Mouse (Mus musculus): ENCODE measurements around the gene Gzf1.

The Gzf1 gene

DNA sequence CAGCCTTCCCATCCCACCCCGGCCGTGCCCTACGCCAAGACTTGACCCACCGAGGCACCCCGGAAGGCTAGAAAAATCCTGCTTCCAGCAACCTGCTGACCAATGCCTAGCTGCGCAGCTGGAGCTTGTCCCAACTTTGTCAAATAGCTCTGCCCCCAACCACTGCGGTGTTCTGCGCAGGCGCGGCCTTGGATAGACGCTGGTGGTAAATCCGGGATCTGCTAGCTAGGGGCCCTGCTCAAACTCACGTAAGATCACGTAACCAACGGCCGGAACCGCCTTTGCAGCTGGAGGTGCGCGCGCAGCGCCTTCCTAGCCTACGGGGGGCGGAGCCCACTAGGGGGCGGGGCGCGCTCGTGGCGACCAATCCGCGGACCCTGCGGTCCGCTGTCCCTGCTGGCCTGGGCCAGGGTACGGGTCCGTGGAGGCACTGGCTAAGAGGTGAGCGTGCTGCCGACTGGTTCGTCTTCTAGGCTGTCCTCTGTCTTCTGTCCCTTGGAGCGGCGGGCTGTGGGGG is at the start of gene Gzf1:
Gene Gzf1, plus strand, starts transcription at position 249 of the 517 bp plus-strand sequence.
- in situ Hi-C loops (cut with MboI; ENCODE audit: unreplicated experiment in 2 of 2): no loop called here

DNA sequence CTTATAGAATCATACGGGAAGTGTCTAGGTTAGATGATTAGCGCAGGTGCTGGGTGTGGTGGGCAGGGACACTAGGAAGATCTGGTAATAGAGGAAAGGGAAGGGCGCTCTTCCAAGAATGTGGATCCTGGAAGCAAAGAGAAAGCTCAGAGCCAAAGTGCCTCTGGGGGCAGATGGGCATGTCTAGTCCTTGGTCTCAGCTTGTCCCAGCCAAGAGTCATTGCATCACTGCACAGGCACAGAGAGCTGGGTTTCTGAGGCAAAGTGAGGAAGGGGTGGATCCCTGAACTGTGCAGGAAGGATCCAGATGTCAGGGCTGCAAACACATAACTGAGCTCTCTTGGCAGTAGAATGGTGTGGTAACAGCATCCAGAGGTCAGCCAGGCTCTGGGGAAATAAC is 49.2 kb upstream of the Gzf1 start:
- in situ Hi-C loops (cut with MboI; ENCODE audit: unreplicated experiment in 2 of 2): no loop called here

DNA sequence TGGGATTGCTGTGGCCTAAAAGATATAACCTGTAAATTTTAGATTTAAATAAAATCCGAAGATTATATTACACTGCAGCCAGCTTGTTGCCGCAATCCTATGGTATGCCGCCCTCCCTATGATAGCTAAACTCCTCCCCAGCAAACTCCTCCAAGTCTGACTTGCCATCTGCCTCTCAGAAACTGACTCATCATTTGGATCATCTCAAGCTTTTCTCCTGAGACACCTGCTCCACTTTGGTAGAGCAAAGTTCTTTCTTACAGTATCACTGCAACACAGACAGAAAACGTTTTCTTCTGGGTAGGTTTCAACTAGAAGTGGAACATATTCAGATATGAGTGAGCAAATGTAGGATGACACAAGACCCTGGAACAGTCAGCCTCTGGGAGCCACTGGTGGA is 46.4 kb upstream of the Gzf1 start:
- in situ Hi-C loops (cut with MboI; ENCODE audit: unreplicated experiment in 2 of 2): no loop called here

DNA sequence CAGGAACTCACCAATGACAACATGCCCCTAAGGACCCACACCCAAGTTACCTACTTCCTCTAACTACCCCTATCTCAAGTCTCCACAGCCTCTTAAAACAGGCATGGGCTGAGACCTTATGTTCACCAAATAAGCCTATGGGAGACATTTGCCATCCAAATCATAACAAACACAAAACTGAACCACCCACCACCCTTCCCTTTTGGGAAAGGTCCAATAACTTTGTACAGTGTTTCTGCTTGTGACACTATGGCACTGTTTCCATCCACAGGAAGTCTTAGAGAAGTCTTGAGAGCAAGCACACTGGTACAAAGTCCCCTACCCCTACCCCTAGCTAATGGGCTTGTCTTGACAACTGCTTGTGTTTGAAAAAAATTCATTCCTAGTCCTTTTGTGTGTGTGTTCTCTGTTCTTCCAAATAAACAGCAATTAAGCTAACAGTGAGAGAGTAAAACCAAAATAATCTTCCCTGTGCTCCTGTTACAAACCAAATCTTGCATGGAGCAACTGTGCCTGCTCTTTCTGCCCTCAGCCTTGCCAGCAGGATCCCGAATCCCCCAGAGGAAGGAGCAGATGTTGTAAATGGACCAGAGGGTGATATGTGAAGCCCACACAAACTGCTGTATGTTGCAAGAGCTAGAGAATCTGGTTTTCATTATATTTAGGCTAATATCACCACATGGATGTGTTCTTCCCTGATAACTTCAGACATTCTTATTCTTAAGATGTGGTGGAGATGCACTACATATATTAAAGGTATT is 38.0 kb upstream of the Gzf1 start:
- in situ Hi-C loops (cut with MboI; ENCODE audit: unreplicated experiment in 2 of 2): no loop called here

DNA sequence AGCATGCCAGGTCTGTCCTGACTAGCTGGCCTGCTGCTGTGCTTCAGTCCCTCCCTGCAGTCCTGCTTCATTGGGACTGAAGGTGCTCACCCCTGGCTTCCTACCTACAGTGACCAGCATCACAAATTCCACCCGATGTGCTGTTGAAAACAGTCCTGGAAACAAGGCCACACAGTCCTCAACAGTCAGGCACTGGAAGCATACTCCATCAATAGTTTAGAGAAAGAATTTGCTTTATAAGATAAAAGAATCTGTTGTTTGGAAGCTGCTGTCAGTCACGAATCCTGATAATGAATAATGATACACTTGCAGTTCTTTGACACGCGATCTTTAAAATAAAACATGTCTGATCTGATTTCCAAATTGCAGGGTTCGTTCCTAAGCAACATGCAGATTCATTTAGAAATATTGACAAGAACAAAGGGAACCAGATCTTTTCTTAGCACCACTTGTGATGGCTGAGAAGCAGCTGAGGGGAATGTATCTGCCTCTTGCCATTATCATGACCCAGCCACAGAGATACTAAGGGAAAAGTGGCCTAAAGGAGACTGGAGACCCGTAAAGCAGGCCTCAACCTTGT is 36.3 kb upstream of the Gzf1 start:
- in situ Hi-C loops (cut with MboI; ENCODE audit: unreplicated experiment in 2 of 2): no loop called here

DNA sequence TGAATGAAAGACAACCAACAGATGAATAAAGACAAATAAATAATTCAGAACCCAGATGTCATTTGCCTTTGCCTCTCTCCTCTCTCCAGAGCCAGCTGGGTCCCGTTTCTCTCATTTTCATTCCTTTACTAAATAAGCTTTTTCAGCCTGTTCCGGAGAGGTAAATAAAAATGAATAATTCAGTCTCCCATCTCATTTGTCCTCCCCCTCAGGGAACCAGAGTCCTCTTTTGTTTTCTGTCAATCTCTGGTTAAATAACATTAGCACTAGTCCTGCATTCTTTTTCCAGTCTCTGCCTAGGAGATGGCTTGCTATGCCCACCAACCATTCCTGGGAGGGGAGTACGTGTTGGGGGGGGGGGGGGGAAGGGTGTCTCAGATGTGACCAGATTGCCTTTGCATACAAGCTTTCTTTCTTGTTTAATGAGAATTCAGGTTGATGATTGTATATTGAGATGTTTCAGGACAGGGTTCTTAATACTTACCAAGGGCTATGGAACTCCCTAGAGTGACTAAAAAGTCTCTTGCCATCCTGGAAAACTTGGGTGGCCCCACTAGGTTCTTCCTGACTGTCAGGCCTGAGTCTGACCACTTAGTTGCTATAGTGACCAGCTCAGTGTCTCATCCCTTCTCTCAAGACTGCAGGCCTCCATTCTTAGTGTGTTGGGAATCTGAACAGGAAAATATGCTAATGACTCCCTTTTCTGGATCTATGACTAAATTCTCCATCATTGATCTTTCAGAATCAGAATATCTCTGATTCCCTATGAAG is 30.1 kb upstream of the Gzf1 start:
- in situ Hi-C loops (cut with MboI; ENCODE audit: unreplicated experiment in 2 of 2): loop anchor here in 1 of 2 experiments (10.0 kb wide), 4 partner anchors 76 to 526 kb away; partner anchors contain the start of gene Thbd

DNA sequence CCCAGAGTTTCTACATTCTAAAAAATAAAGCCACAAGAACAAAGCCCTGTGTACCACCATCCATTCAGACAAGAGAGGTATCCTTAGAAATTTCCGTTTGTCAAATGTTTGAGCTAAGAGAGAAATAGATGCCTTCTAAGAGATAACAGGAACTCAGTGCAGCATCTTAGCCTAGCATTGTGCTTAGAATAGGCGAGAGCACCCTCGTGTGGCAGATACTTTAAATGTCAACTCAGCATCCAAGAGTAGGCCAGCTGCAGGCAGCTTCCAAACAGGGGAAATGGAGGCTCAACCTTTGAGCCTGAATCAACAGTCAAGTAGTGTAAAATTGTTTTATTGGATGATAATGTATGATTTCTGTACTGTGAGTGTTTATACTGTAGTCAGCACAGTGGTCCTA is 25.9 kb upstream of the Gzf1 start:
- in situ Hi-C loops (cut with MboI; ENCODE audit: unreplicated experiment in 2 of 2): loop anchor here (5.0 to 10.0 kb wide), 7 partner anchors 80 to 533 kb away; partner anchors contain the start of gene Thbd (in 1 of the 2)

DNA sequence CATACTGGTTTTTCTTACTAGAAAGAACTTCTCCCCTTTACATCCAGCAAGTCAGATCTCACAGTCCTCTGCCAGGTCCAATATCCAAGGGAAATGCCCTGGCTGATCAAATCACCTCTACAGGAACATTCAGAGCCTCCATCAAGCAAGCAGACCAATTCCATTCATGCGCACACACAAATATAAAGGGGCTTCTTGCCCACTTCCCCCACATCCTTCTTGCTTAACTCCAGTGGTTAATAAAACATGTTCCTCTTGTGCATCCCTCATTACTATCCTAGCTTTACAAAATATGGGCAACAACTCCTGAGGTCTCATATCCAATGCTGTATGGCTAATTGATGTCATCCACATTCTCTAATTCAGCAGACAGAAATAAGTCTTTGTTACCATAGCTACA is 17.4 kb upstream of the Gzf1 start:
- in situ Hi-C loops (cut with MboI; ENCODE audit: unreplicated experiment in 2 of 2): no loop called here

DNA sequence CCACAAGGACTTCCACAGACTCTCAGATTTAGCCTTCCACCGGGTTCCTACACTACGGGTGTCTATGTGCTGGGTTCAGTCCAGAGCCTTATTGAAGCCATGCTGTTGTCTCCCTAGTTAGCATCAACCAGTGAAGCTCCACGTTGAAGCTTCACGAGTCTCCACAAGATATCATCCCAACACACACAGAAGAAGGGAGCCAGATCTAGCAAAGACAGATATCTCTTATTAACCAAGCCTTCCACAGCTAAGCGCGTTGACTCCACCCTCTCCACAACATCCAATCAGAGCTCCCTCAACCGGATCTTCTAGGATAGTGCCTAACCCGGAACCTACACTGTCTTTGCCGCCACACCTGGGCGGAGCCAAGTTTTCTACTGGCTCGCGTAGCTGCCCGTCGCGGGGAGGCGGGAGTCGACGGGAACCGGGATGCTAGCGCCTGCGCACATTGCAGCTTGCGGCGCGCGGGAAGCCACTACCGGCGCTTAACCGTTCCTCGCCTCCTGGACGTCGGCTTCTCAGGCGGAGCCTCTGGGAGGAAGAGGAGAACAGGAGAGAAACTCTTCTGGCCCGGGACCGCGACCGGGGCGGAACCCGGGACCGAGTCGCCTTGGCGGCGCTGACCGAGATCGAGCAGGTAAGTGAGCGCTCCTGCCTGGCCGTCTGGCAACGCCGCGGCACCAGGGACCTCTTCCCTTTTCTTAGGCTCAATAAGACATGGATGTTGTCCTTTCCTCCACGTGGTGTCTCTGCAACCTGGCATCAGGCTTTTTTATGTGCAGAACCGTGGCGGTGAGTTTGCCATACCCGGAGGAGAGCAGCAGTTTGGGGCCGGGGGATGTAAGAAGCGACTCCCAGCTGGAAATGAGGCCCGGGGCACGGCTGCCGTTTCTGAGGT is 8.4 kb upstream of the Gzf1 start, which contains the start of gene Nxt1:
Gene Nxt1, plus strand, starts transcription at position 403 of the 898 bp plus-strand sequence.
- in situ Hi-C loops (cut with MboI; ENCODE audit: unreplicated experiment in 2 of 2): loop anchor here (5.0 to 10.0 kb wide), 4 partner anchors 108 to 1992 kb away; partner anchors contain the start of genes Acss1 (in 1 of the 2), Cst3 (in 1 of the 2) and Xrn2 (in 1 of the 2)

DNA sequence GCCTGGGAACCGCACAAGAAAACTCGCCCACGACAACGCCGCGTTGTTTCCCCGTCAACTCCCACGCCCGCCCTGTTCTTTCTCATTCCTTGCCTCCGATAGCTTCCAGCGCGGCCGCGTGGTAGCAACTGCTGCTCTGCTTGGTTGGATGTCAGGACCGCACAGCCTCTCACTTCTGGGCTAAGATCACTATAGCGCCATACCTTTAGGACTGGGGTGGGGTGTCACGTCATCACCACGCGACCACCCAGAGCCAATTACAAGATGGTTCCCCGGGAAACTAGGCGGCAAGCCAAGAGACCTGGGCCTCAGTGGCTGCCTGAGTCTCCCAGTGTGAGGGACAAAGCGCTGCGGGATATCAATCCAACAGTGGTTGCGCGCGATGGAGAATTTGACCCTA is 3.0 kb upstream of the Gzf1 start:
- in situ Hi-C loops (cut with MboI; ENCODE audit: unreplicated experiment in 2 of 2): loop anchor here (10.0 kb wide), 3 partner anchors 113 to 1987 kb away; partner anchors contain the start of genes Acss1 (in 1 of the 2) and Xrn2 (in 1 of the 2)

DNA sequence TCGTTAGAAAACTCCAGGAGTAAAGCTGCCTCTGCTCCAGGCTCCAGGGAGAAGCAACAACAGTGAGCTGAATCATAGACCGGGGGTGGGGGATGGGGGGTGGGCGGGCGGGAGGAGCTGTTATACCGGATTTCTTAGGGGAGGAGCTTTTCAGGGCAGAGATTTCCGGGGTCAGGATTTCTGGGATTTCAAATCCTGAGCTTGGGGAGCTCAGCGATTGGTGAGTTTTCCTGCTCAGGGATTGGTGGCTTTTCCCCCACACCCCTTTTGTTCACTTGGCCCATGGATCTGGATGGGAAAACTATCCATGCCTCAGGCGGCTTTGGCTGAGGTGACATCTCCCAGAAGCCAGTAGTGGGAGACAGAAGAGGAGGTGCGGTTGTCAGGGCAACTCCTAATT is 1.5 kb upstream of the Gzf1 start:
- in situ Hi-C loops (cut with MboI; ENCODE audit: unreplicated experiment in 2 of 2): loop anchor here (10.0 kb wide), 3 partner anchors 115 to 1985 kb away; partner anchors contain the start of genes Acss1 (in 1 of the 2) and Xrn2 (in 1 of the 2)

DNA sequence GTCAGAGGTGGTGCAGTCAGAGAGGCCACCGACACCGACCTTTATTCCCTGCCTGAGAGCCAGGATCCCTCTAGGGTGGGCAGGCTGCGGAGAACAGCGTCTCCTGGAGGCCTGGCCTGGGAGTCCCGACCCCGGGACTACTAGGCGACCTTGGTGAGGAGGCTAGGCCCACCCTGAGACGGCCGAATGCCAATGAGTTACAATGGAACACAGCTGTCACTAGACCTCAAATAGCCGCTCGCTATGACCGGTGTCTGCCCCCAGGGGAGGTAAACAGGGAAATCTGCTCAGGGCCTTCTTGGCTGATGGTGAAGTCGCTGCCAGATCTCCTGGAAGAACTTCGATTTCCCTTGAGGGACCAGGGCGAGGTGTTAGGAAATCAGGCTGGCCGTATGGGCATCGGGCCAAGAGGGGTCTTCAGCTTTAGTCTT is 653 bp downstream of the Gzf1 start:
- in situ Hi-C loops (cut with MboI; ENCODE audit: unreplicated experiment in 2 of 2): no loop called here

DNA sequence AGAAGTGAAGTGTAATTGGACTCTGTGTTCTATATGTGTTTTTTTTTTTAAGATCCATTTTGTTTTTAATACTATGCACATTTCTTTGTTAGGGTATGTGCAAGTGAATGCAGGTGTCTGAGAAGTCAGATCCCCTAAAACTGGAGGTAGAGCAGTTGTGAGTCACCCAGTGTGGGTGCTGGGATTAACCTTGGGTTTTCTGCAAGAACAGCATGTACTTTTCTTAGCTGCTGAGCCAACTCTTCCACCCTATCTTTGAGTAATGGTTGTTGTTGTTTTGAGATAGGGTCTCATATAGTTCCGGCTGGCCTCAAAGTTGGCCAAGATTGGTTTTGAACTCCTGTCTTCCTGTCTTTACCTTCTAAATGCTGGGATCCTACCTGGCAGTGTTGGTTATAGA is 2.2 kb downstream of the Gzf1 start:
- in situ Hi-C loops (cut with MboI; ENCODE audit: unreplicated experiment in 2 of 2): no loop called here

DNA sequence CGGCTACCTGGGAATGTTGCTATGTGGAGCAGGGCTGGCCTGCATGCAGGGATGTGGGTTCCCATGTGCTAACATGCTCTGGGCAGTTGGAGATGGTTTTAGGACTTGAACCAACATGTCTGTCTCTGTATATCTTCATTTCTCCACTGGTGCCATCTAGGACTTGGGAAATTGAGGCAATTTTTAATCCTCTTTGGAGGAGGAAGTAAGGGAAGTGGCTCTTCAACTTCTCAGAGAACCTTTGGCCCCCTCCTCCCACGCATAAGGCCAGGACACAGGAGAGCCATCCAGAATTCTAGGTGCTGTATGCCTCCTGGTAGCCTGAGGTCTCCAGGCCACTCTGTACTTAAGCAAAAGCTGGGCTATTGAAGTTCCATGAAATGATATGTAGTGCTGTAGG is 4.1 kb downstream of the Gzf1 start:
- in situ Hi-C loops (cut with MboI; ENCODE audit: unreplicated experiment in 2 of 2): no loop called here

DNA sequence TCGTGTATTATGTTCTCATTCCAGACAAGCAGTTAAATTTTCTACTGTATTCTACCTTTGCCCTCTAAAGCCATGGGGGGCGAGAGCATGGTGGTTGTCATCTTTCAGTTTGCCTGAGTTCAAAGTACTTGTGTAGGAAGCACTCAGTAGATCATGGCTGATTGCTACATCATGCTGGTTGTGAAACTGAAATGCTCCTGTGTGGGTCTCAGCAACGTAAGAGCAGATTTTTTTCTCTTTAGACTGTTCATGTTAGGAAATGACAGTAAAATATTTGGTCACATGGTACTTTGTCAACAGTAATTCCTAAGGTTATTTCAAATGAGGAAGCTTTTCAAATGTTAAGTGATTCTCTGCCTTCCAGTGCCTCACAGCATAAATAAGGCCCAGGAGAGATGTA is 4.9 kb downstream of the Gzf1 start:
- in situ Hi-C loops (cut with MboI; ENCODE audit: unreplicated experiment in 2 of 2): no loop called here

DNA sequence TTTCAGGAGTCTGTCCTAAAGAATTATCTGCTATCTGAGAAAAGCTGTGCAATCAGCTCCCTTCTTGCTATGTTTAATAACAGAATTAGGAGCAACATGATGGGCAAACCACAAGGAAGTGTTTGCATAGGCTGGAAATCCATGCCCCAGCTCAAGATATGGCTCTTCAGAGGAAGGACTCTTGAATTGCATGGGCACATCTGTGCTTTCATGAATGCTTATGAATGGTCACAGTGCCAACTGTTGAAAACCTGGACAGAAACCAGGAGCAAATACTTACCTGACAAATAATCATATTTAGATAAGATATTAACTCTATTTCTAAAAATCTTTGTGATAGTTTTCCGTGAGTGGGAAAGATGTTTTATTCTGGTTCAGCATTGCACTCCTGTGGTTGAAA is 6.0 kb downstream of the Gzf1 start:
- in situ Hi-C loops (cut with MboI; ENCODE audit: unreplicated experiment in 2 of 2): no loop called here

DNA sequence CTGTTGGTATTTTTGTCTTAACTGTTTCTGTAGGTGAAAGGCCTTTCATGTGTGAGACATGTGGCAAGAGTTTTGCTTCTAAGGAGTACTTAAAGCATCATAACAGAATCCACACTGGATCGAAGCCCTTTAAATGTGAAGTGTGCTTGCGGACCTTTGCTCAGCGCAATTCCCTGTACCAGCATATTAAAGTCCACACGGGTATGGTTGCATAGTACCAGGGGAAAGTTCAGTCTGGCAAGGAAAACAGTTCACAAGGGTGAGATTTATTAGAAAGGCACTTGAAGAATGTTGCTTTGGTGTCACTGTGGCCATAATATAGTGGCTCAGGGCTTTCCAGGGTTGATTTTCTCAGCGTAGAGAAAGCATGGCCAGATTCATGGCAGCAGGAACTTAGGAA is 7.1 kb downstream of the Gzf1 start:
- in situ Hi-C loops (cut with MboI; ENCODE audit: unreplicated experiment in 2 of 2): no loop called here

DNA sequence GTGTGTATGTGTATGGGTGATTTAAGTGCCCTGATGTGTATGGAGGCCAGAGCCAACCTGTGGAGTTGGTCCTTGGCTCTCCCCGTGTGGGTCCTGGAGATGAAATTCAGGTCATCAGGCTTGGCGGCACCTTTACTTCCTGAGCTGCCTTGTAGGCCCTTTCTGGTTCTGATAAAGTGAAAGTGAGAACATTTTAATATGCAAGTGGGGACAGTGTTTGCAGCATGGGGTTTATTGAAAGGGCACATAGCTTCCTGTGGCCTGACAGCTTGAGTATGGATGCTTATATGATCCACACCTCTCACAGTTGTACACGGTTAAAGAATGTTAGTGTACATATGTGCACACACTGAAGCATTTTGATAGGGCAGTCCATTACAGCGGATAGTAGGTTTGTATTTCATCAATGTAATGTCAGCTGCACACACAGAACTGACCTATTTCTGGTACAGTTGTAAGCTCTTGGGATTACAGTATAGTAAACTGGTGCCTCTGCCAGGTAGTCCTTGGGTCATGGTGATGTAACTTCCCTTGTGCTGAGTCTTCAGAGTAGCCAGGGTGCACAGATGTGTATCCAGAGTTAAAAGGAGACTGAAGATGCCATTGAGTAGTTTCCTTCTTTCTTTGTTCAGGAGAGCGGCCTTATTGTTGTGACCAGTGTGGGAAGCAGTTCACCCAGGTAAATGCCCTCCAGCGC is 8.8 kb downstream of the Gzf1 start:
- in situ Hi-C loops (cut with MboI; ENCODE audit: unreplicated experiment in 2 of 2): no loop called here

DNA sequence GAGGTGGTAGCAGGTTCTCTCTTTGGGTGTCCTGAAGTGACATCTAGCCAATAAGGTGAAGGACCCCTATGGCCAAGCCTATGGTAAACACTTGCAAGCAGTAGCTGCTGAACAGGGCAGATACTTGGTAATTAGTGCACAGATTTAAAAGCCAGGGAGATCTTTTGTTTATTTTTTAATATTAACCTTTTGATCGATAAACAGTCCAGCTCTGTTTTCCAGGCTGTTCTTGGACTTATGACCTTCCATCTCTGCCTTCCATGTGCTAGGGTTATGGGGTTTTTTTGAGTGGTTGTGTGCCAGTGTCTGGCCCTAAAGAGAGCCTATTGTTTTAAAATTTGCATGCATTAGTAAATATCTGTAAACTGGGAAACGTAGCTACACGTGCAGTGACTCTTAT is 9.5 kb downstream of the Gzf1 start:
- in situ Hi-C loops (cut with MboI; ENCODE audit: unreplicated experiment in 2 of 2): no loop called here

All from v-Abl transformed pro-B cells (cell line).